Mouse (Mus musculus) testis, adult 2 months (tissue): ENCODE data around the gene Gm29776. TPM values are rescaled to one million over a fixed set of nuclear protein-coding genes. Genes with fewer than 3 reads are reported as not detected.

Experiments
- H3K27ac ChIP-seq: fragments of 200-500 bp; 2 replicates; pipeline ENCODE4 v1.5.1; 2012; ENCODE audit warnings: low read depth, low read length; ENCODE audit not compliant: control insufficient read depth, insufficient read depth
- H3K27me3 ChIP-seq: fragments of 200-500 bp; 2 replicates; pipeline ENCODE4 v1.6.1; 2012; ENCODE audit warnings: mild to moderate bottlenecking, low read length, moderate library complexity; ENCODE audit not compliant: control insufficient read depth, insufficient read depth
- H3K36me3 ChIP-seq: fragments of 200-500 bp; 2 replicates; pipeline ENCODE4 v1.6.1; 2012; ENCODE audit warnings: mild to moderate bottlenecking, low read length; ENCODE audit not compliant: control insufficient read depth, insufficient read depth
- H3K4me1 ChIP-seq: fragments of 200-500 bp; 2 replicates; pipeline ENCODE4 v1.6.1; 2012; ENCODE audit warnings: low read length; ENCODE audit not compliant: control insufficient read depth, insufficient read depth
- H3K4me3 ChIP-seq: fragments of 200-500 bp; 2 replicates; pipeline ENCODE4 v1.5.1; 2012; ENCODE audit warnings: low read depth, mild to moderate bottlenecking, low read length, moderate library complexity, mixed read lengths; ENCODE audit not compliant: control insufficient read depth
- CTCF ChIP-seq: fragments of 200-500 bp; IDR thresholded peaks from 2 replicates; pipeline ENCODE4 v1.5.1; 2012; ENCODE audit warnings: low read depth, mild to moderate bottlenecking, inconsistent platforms, low read length, moderate library complexity; ENCODE audit not compliant: control insufficient read depth, insufficient read depth, insufficient replicate concordance
- POLR2A ChIP-seq: fragments of 200-500 bp; IDR thresholded peaks from 2 replicates; pipeline ENCODE4 v1.6.1; 2012; ENCODE audit warnings: low read depth, mild to moderate bottlenecking, inconsistent platforms, low read length, moderate library complexity; ENCODE audit not compliant: control insufficient read depth
- polyA plus RNA-seq: library from polyadenylated mRNA; depleted of rRNA; stranded (reverse); fragments of >200 nt; gene quantifications from 2 replicates; pipeline ENCODE4 v1.2.3, GENCODE M21; 2012

Gene Gm29776
- polyA plus RNA-seq, 1 experiment = 0.22 TPM

DNA sequence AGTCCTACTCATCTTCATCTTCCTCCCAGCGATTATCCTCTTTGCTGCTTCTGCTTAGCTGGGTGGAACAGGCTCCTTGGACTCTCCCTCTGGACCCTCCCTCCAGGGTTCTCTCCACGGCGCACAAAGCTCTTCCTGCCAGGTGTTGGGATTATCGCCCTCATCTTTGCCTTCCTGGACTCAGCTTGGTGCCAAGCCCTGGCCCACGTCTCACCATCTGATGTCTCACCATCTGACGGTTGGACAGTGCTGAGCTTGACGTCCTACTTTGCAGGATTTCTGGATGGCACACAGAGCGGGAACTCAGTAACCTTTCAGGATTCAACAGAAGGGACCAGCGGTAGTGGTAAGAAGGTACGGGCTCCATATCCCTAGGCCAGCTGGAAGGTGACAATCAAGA lies 23.1 kb upstream of the Gm29776 start:
- no peak for TF ChIP-seq POLR2A
- TF ChIP-seq CTCF = no peak
- no peaks in the 10 kb centered on the region for H3K27me3 ChIP-seq
- H3K4me1 ChIP-seq = no peaks in the 10 kb centered on the region
- H3K27ac ChIP-seq = no peak overlapping the region
- H3K4me3 ChIP-seq = no peak overlapping the region
- H3K36me3 ChIP-seq = no peaks in the 10 kb centered on the region

DNA sequence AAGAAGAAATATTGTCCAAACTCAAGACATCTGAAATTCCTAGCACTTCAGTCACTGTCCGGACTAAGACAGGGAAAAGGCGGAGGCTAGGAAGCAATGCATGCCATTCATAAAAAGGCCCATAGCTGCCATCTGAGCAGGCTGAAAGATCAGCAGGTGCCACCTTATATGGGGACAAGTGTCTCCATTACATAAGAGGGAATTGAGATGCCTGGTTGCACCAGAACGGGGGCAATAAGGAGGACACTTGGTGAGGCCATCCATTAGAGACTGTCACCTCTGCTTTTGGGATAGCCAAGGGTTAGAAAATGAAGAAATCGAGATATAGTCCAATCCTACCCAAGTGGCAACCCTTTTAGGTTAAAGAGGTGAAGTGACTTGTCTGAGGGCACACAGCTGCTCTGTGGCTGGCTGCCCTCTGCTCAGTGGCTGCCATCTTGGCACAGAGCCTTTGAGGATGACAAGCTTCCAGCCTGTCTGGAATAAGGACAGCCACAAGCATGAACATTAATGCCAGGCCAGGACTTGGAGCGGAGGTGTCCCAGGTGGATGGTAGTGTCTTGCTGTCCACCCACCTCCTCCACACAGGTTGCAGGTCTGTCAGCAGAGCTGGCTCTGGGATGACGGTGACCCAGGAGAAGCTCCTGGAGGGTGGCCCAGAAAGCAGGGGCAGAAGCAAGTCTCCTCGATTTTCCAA lies 22.2 kb upstream of the Gm29776 start:
- no peaks in the 10 kb centered on the region for H3K27me3 ChIP-seq
- TF ChIP-seq CTCF = no peak
- TF ChIP-seq POLR2A = no peak
- H3K4me1 ChIP-seq = no peaks in the 10 kb centered on the region
- no peak overlapping the region for H3K4me3 ChIP-seq
- H3K36me3 ChIP-seq = no peaks in the 10 kb centered on the region
- no peak overlapping the region for H3K27ac ChIP-seq

DNA sequence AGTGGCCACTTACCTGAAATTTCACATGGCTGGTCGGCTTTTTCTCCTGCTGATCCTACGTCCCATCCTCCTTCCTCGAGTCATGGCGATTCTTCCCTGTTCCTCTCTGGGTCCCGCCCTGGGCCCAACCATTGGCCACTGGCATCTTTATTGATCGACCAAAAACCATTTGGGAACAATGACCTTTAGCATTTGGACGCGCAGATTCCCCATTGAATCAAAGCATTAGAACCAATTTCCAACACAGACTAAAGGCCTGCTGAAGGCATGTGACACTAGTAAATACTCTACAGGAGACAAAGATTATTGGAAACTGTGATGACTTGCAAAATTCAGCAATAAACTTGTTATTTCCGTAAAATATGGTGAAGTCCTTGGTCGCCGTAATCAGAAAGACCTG lies 21.4 kb upstream of the Gm29776 start:
- H3K27ac ChIP-seq = no peak overlapping the region
- H3K27me3 ChIP-seq = no peaks in the 10 kb centered on the region
- no peaks in the 10 kb centered on the region for H3K36me3 ChIP-seq
- no peak for TF ChIP-seq POLR2A
- no peak for TF ChIP-seq CTCF
- no peak overlapping the region for H3K4me3 ChIP-seq
- no peaks in the 10 kb centered on the region for H3K4me1 ChIP-seq

DNA sequence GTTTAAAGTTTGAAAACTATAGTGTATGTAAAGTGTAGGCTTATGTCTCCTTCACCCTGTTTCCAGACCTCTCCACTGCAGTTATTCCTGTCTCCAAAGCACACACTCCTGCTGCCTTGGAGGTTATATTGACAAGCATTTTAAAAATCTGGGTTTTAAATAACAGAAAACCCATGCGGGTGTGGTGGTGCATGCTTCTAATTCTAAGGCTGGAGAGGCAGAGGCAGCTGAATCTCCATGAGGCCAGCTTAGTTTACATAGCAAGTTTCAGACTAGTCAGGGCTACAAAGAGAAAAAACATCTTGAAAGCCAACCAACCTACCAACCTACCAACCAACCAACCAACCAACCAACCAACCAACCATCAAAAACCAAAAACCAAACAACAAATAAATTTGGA lies 16.8 kb upstream of the Gm29776 start:
- peaks cover 17% of the 10 kb centered on the region for H3K4me1 ChIP-seq
- no peaks in the 10 kb centered on the region for H3K27me3 ChIP-seq
- no peak overlapping the region for H3K4me3 ChIP-seq
- H3K27ac ChIP-seq = no peak overlapping the region
- TF ChIP-seq POLR2A = no peak
- no peak for TF ChIP-seq CTCF
- H3K36me3 ChIP-seq = no peaks in the 10 kb centered on the region

GRCm38 (mm10) chr14:54714617-54715081 lies 16.0 kb upstream of the Gm29776 start:
- TF ChIP-seq POLR2A (no peak), CTCF (no peak)
- no peaks in the 10 kb centered on the region for H3K36me3 ChIP-seq
- H3K4me3 ChIP-seq = no peak overlapping the region

GRCm38 (mm10) chr14:54714121-54714520 lies 15.5 kb upstream of the Gm29776 start:
- Histone ChIP-seq H3K27me3 (no peaks in the 10 kb centered on the region), H3K4me1 (peaks cover 17% of the 10 kb centered on the region), H3K4me3 (no peak overlapping the region; the same call in 1 of the 2 replicates), H3K36me3 (no peaks in the 10 kb centered on the region), H3K27ac (no peak overlapping the region)
- no peak for TF ChIP-seq POLR2A
- no peak for TF ChIP-seq CTCF

More at GRCm38 (mm10) chr14:54714617-54715081, 16.0 kb upstream of the Gm29776 start:
- H3K4me1 ChIP-seq = peaks cover 17% of the 10 kb centered on the region
- H3K27ac ChIP-seq = no peak overlapping the region
- H3K27me3 ChIP-seq = no peaks in the 10 kb centered on the region

DNA sequence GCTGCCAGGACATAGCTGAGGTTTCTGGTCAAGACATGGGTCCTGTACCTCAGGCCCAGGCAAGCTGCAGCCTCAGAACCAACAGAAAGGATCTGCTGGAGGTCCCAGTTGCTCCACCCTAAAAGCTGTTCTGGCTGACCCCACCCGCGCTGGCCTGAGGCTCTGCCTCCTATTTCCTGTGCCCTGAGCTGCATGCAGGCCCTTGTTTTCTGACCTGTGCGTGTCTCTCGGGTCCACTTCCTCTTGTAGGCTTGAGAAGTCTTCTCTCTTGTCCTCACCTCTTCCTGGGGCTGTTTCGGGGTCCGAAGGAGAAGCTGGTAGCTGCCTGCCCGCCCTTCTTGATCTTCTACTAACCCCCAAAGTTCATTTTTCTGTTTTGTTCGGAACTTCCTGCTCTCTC lies 14.2 kb upstream of the Gm29776 start:
- Histone ChIP-seq H3K4me3 (no peak overlapping the region), H3K4me1 (peaks cover 17% of the 10 kb centered on the region), H3K27ac (peak overlapping the region; percentile 16; the same call in 1 of the 2 replicates), H3K36me3 (no peaks in the 10 kb centered on the region), H3K27me3 (no peaks in the 10 kb centered on the region)
- no peak for TF ChIP-seq POLR2A
- no peak for TF ChIP-seq CTCF

DNA sequence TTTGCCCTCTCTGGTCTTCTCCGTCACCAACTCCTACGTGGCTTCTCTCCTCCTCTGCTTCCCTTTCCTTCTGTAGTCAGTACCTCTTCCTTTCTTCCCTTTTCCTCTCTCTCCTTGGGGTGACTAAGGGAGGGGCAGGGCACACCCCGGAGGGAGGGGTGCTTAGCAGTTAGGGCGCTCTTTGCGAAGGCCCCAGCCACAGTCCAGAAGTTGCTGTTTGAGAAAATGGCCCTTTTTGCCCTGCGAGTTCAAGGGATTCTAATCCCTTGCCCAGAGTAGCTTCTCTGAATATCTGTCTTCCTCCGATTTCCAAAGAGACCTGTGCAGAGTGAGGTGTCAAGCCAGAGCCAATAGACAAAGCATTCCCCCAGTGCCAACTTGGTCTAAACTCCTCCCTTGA lies 13.4 kb upstream of the Gm29776 start, which contains the start of gene Cebpe:
Gene Cebpe (minus strand): TSS at position 101 of the 400 bp plus-strand sequence.
- H3K36me3 ChIP-seq = no peaks in the 10 kb centered on the region
- no peaks in the 10 kb centered on the region for H3K27me3 ChIP-seq
- peak within 1 kb of the TSS; percentile 16; the same call in 1 of the 2 replicates for H3K27ac ChIP-seq
- TF ChIP-seq CTCF (no peak), POLR2A (no peak)
- peaks cover 17% of the 10 kb centered on the region for H3K4me1 ChIP-seq
- H3K4me3 ChIP-seq = peak within 1 kb of the TSS; percentile 23
